Comparison of ENCODE assay signal across 13 mouse cellular contexts in the genomic region with DNA sequence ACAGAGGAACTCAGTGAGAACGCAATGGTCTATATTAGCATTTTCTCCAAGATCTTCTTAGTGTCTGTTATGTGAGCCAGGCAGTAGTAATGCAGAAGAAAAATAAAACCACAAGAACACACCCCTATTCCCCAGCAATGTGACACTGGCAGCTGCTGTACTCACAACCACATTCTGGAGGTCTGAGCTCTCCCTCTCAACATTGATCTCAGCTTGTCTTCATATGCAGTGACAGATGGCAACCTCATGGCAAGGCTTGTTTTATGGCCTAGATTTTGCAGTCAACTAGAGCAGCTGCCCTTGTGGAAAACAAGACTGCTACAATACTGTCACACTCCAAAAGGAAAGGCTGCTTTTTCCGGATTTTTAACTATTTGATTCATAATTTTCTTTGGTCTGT.
DNase-seq lines count a peak whose midpoint lies in the region; ATAC-seq and TF ChIP-seq lines count a peak whose summit lies in the region.
"Had no signal": no experiment of that assay in that cellular context is flagged by ENCODE, and none has a peak within 500 bp of the region (broad histone marks: within the 10 kb centered on the region; RNA-seq: fewer than 3 reads in every experiment).

No protein-coding gene starts in this region.

- no peak overlapping the region for H3K4me2 ChIP-seq in limb, embryonic 11.5 days (ENCODE audit: low read depth, severe bottlenecking)
- H3K4me2 ChIP-seq in intestine, postnatal 0 days (replicated peaks; ENCODE audit: low read depth) = no peak overlapping the region
- H3K4me2 ChIP-seq: heart, embryonic 15.5 days; kidney, embryonic 15.5 days had no signal

- H3K27ac ChIP-seq in limb, embryonic 11.5 days (replicated peaks; ENCODE audit: low read depth, low read length) = no peak overlapping the region
- no peak overlapping the region for H3K27ac ChIP-seq in intestine, postnatal 0 days (ENCODE audit: low read depth, low read length)
- H3K27ac ChIP-seq: heart, embryonic 15.5 days; kidney, embryonic 15.5 days had no signal

- intact Hi-C loops in gastrocnemius, postnatal 36 days (cut with DNase I) = no loop called here

- DNase-seq in right cerebral cortex, postnatal 10 days (ENCODE audit: low spot score in 2 of 2) = peak; percentile 27 to 39
- no peak for DNase-seq in right cerebral cortex, postnatal 4 days
- peak; percentile 28 for DNase-seq in embryo, embryonic 11 days
- peak; percentile 47 for DNase-seq in limb, embryonic 11.5 days (ENCODE audit: low spot score)
- DNase-seq in adrenal gland, postnatal 36 days = no peak
- no peak for DNase-seq in gastrocnemius, postnatal 36 days
- DNase-seq: adrenal gland, adult 8-10 months; lung, adult 2 months; right cerebral cortex, postnatal 14 days had no signal

- H3K9ac ChIP-seq in limb, embryonic 11.5 days (ENCODE audit: low read length) = no peak overlapping the region
- H3K9ac ChIP-seq in intestine, postnatal 0 days (ENCODE audit: low read depth, low read length) = no peak overlapping the region
- H3K9ac ChIP-seq: heart, embryonic 15.5 days; kidney, embryonic 15.5 days had no signal

- H3K36me3 ChIP-seq in limb, embryonic 11.5 days (ENCODE audit: control insufficient read depth, insufficient read depth, low read length) = no peaks in the 10 kb centered on the region
- H3K36me3 ChIP-seq in intestine, postnatal 0 days (ENCODE audit: control insufficient read depth, insufficient read depth) = no peaks in the 10 kb centered on the region
- H3K36me3 ChIP-seq: heart, embryonic 15.5 days; kidney, embryonic 15.5 days had no signal

- H3K27me3 ChIP-seq in limb, embryonic 11.5 days (ENCODE audit: control insufficient read depth, insufficient read depth, low read length) = no peaks in the 10 kb centered on the region
- no peaks in the 10 kb centered on the region for H3K27me3 ChIP-seq in intestine, postnatal 0 days (replicated peaks; ENCODE audit: control insufficient read depth, insufficient read depth, low read length)
- H3K27me3 ChIP-seq: heart, embryonic 15.5 days; kidney, embryonic 15.5 days had no signal

- no peaks in the 10 kb centered on the region for H3K9me3 ChIP-seq in limb, embryonic 11.5 days (ENCODE audit: control insufficient read depth, low read length)
- no peaks in the 10 kb centered on the region for H3K9me3 ChIP-seq in intestine, postnatal 0 days (ENCODE audit: control insufficient read depth)
- H3K9me3 ChIP-seq: heart, embryonic 15.5 days; kidney, embryonic 15.5 days had no signal

- H3K4me1 ChIP-seq in limb, embryonic 11.5 days (ENCODE audit: control insufficient read depth, insufficient read depth, low read length) = no peaks in the 10 kb centered on the region
- H3K4me1 ChIP-seq in intestine, postnatal 0 days (replicated peaks; ENCODE audit: control insufficient read depth, insufficient read depth, low read length) = no peaks in the 10 kb centered on the region
- H3K4me1 ChIP-seq: heart, embryonic 15.5 days; kidney, embryonic 15.5 days had no signal

- H3K4me3 ChIP-seq in limb, embryonic 11.5 days (ENCODE audit: low read depth, low read length) = no peak overlapping the region
- H3K4me3 ChIP-seq in intestine, postnatal 0 days (ENCODE audit: low read depth, low read length) = no peak overlapping the region
- H3K4me3 ChIP-seq: erythroblast, embryonic 14.5 days; heart, embryonic 15.5 days; kidney, embryonic 15.5 days had no signal

- peak; percentile 51; the same call in 1 of the 2 replicates for ATAC-seq in limb, embryonic 11.5 days (ENCODE audit: insufficient number of reproducible peaks, low FRiP score, low TSS enrichment, low read depth)
- no peak for ATAC-seq in intestine, postnatal 0 days

- TF ChIP-seq CTCF in intestine, postnatal 0 days (IDR thresholded peaks at IDR 0.05; ENCODE audit: low read depth) = no peak

- WGBS in limb, embryonic 11.5 days = 68% methylated on average over 2 of the region's 2 CpGs
- WGBS in intestine, postnatal 0 days = 94% methylated on average over 2 of the region's 2 CpGs

Comparison
In these comparisons a context has a peak if more than half of its experiments do, and no peak if none do; other contexts are left out.
1. DNase-seq: peak in right cerebral cortex, postnatal 10 days (2 of 2), embryo, embryonic 11 days (single experiment) and limb, embryonic 11.5 days (single experiment); none in right cerebral cortex, postnatal 4 days (single experiment), adrenal gland, postnatal 36 days (0 of 2) and gastrocnemius, postnatal 36 days (0 of 2).